In genomic region chr5:136600511-136600910, GRCm38 (mm10) we compare ENCODE assay signal across 26 mouse cellular contexts. TPM values are rescaled to one million over a fixed set of nuclear protein-coding genes. Genes with fewer than 3 reads are reported as not detected.
A peak's percentile ranks its signal among the peaks of the same experiment; 100 is the strongest.
DNase-seq lines count a peak whose midpoint lies in the region; ATAC-seq lines count a peak whose summit lies in the region.
"Had no signal": no experiment of that assay in that cellular context is flagged by ENCODE, and none has a peak within 500 bp of the region (broad histone marks: within the 10 kb centered on the region; RNA-seq: fewer than 3 reads in every experiment).

No protein-coding gene starts in this region.

- ATAC-seq in kidney, embryonic 16.5 days (ENCODE audit: low FRiP score, low TSS enrichment): no peak
- no peak for ATAC-seq in heart, embryonic 11.5 days (replicated peaks; ENCODE audit: insufficient number of reproducible peaks, low FRiP score, low TSS enrichment)
- ATAC-seq: CD4-positive, CD25-positive, alpha-beta regulatory T cell, adult 4 months; forebrain, embryonic 15.5 days; hindbrain, postnatal 0 days had no signal

- no peaks in the 10 kb centered on the region for H3K27me3 ChIP-seq in kidney, embryonic 16.5 days (ENCODE audit: insufficient read depth, low read length)
- H3K27me3 ChIP-seq in heart, embryonic 11.5 days (ENCODE audit: control insufficient read depth, insufficient read depth, low read length): no peaks in the 10 kb centered on the region
- H3K27me3 ChIP-seq: forebrain, embryonic 12.5 days; forebrain, embryonic 15.5 days had no signal

- 71% methylated on average over 5 of the region's 5 CpGs for WGBS in kidney, embryonic 16.5 days
- 66% methylated on average over 5 of the region's 5 CpGs for WGBS in heart, embryonic 11.5 days (ENCODE audit: insufficient replicate concordance)

- H3K9ac ChIP-seq in kidney, embryonic 16.5 days (replicated peaks; ENCODE audit: low read length): no peak overlapping the region
- no peak overlapping the region for H3K9ac ChIP-seq in heart, embryonic 11.5 days (ENCODE audit: low read depth, low read length)
- H3K9ac ChIP-seq: embryonic facial prominence, embryonic 13.5 days; forebrain, embryonic 12.5 days; forebrain, embryonic 15.5 days; heart, embryonic 13.5 days; hindbrain, embryonic 14.5 days had no signal

- H3K4me3 ChIP-seq in kidney, embryonic 16.5 days (ENCODE audit: low read length): no peak overlapping the region
- H3K4me3 ChIP-seq in heart, embryonic 11.5 days (ENCODE audit: low read depth, low read length): no peak overlapping the region
- H3K4me3 ChIP-seq: embryonic facial prominence, embryonic 10.5 days; embryonic facial prominence, embryonic 13.5 days; erythroblast, embryonic 14.5 days; forebrain, embryonic 12.5 days; forebrain, embryonic 15.5 days; heart, embryonic 13.5 days had no signal

- H3K4me1 ChIP-seq in kidney, embryonic 16.5 days (ENCODE audit: insufficient read depth, low read length): no peaks in the 10 kb centered on the region
- no peaks in the 10 kb centered on the region for H3K4me1 ChIP-seq in heart, embryonic 11.5 days (ENCODE audit: control insufficient read depth, insufficient read depth, low read length)
- H3K4me1 ChIP-seq: embryonic facial prominence, embryonic 13.5 days; forebrain, embryonic 12.5 days; heart, embryonic 13.5 days had no signal

- no peaks in the 10 kb centered on the region for H3K36me3 ChIP-seq in kidney, embryonic 16.5 days (ENCODE audit: insufficient read depth, low read length)
- no peaks in the 10 kb centered on the region for H3K36me3 ChIP-seq in heart, embryonic 11.5 days (ENCODE audit: control insufficient read depth, insufficient read depth, low read length)
- H3K36me3 ChIP-seq: embryonic facial prominence, embryonic 10.5 days; embryonic facial prominence, embryonic 13.5 days; forebrain, embryonic 12.5 days; forebrain, embryonic 15.5 days; heart, embryonic 13.5 days had no signal

- H3K27ac ChIP-seq in kidney, embryonic 16.5 days (ENCODE audit: low read length): no peak overlapping the region
- H3K27ac ChIP-seq in heart, embryonic 11.5 days (ENCODE audit: low read depth, low read length): no peak overlapping the region
- H3K27ac ChIP-seq: embryonic facial prominence, embryonic 10.5 days; embryonic facial prominence, embryonic 13.5 days; forebrain, embryonic 12.5 days; forebrain, embryonic 15.5 days; heart, embryonic 13.5 days; hindbrain, embryonic 14.5 days; hindbrain, postnatal 0 days had no signal

- peak; percentile 20 for DNase-seq in kidney, adult 9 months
- DNase-seq in kidney, postnatal 14 days: peak; percentile 39
- DNase-seq in kidney, postnatal 25 days: peak; percentile 53 to 63
- DNase-seq in testis, postnatal 10 days (ENCODE audit: low spot score): peak; percentile 83
- no peak for DNase-seq in embryo, embryonic 11 days
- DNase-seq: adrenal gland, adult 2 months; adrenal gland, postnatal 14 days; cerebellum, adult 11 months; cerebellum, adult 2 months; cerebellum, adult 9-11 months; cerebellum, postnatal 25 days; gastrocnemius, postnatal 25 days; heart, adult 18-20 months; heart, postnatal 14 days; heart, postnatal 4 days had no signal

- no peaks in the 10 kb centered on the region for H3K9me3 ChIP-seq in kidney, embryonic 16.5 days (ENCODE audit: low read length)
- no peaks in the 10 kb centered on the region for H3K9me3 ChIP-seq in heart, embryonic 11.5 days (replicated peaks; ENCODE audit: control insufficient read depth, low read length)
- H3K9me3 ChIP-seq: embryonic facial prominence, embryonic 10.5 days; embryonic facial prominence, embryonic 13.5 days; forebrain, embryonic 12.5 days; forebrain, embryonic 15.5 days; heart, embryonic 13.5 days had no signal

- no peak overlapping the region for H3K4me2 ChIP-seq in kidney, embryonic 16.5 days (replicated peaks; ENCODE audit: low read depth, low read length)
- H3K4me2 ChIP-seq in heart, embryonic 11.5 days: no peak overlapping the region
- H3K4me2 ChIP-seq: embryonic facial prominence, embryonic 13.5 days; forebrain, embryonic 12.5 days; forebrain, embryonic 15.5 days; heart, embryonic 13.5 days; hindbrain, embryonic 14.5 days had no signal

RNA-seq across cellular contexts. Expression of gene Cux1, which starts 33.2 kb away (rescaled TPM):
- polyA plus RNA-seq in kidney, embryonic 16.5 days (2015; fragmentation: Nextera tagmentation; extraction: Ambion mirVana): 110 and 123 TPM in 2 replicates
- 67.5 and 71.0 TPM in 2 replicates for polyA plus RNA-seq in heart, embryonic 11.5 days (2014; fragmentation: Nextera tagmentation; extraction: Ambion mirVana)
